Mouse (Mus musculus) ES-E14 (cell line): ENCODE measurements at regions not wholly inside any gene's neighbourhood (a gene's known extent, or its start where the extent isn't known, plus 50 kb on each side); places are given as distances from the start of the nearest gene placed in this dataset.

Experiments
- ZC3H11A ChIP-seq: IDR thresholded peaks from 2 replicates; pipeline ENCODE4 v1.6.1; 2012; ENCODE audit warnings: low read depth, mild to moderate bottlenecking, inconsistent platforms, low read length, borderline replicate concordance
- ZNF384 ChIP-seq: IDR thresholded peaks from 2 replicates; pipeline ENCODE4 v1.6.1; 2012; ENCODE audit warnings: low read depth, low read length, inconsistent platforms

- TF ChIP-seq ZC3H11A (no peak), ZNF384 (no peak)
Observed at GRCm38 (mm10) chr3:99785955-99786529, 99.2 kb upstream of the Spag17 start.
